Mouse (Mus musculus) liver, postnatal 0 days (tissue): ENCODE measurements around the gene Serpine1.

Experiments used
- CTCF ChIP-seq: sonication (generic); IDR thresholded peaks from 2 replicates; pipeline ENCODE4 v1.5.1; 2016; ENCODE audit warnings: antibody characterized with exemption, low read depth
- EP300 ChIP-seq: IDR thresholded peaks from 2 replicates; pipeline ENCODE4 v1.6.1; 2016; ENCODE audit warnings: antibody characterized with exemption, low read depth, mild to moderate bottlenecking

DNA sequence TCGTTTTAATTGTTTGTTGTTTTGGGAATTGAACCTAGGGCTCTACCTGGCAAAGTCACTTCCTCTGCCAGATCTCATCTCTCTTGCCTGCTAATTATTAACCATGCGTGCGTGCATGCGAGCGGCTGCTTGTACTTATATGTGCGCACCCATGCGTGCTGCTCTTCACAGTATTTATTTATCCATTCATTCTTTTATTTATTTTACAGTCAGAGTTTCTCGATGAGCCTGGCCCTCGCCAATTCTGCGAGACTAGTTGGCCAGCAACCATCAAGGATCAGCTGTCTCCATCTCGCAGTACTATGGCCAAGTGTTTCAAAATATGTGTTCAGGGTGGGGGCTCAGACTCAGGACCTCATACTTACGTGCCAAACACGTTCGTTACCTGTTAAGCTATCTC is 6.0 kb upstream of the Serpine1 start:
- no peak for TF ChIP-seq EP300
- no peak for TF ChIP-seq CTCF
